Mouse (Mus musculus): ENCODE data around the gene Phf8.
"Not testable (repeated sequence)": the region's sequence is repeated elsewhere in the genome, so short reads cannot be mapped to it uniquely, and the experiment has no call there.

Phf8 gene

DNA sequence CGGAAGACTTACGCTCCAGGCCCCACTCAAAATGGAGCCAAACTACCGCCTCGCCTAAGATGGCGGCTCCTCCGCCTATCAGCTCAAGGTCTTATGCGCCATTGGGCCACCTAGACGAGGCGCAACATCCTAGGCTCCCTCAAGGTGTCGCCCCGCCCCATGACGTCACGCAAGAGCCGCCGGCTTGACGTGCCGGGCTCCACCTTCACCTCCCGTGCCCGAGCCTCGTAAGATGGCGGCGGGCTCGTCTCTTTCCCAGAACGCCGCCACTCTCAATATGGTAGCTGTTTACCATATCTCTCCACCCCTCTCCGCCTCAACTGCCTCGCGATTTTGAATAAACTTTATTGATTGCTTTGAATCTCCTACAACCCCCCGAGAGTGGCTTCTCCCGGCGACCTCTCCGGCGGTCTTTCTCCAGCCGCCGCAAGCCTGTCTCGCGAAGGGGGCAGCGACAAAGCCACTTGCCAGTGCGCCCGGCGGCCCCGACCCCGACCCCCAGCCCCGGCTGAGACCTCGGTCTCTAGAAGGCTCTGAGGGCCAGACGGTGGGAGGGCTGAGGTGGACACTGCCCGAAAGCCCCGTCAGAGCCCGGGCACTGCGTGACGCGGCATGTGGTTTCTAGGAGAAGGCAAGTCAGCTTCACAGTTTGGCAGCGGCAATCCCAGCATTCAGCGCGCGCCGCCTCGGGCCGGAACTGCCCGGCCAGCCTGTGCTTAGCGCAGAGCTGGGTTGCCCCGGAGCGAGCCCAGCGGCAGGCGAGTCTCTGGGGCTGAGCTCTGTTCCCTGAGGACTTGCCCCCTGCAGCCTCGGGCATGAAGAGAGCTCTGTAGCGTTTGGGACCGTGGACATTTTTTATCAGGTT is at the start of gene Phf8:
Gene Phf8 (plus strand): TSS at position 215 of the 865 bp plus-strand sequence.
- peak; percentile 94 for DNase-seq (ENCODE audit: low spot score)

DNA sequence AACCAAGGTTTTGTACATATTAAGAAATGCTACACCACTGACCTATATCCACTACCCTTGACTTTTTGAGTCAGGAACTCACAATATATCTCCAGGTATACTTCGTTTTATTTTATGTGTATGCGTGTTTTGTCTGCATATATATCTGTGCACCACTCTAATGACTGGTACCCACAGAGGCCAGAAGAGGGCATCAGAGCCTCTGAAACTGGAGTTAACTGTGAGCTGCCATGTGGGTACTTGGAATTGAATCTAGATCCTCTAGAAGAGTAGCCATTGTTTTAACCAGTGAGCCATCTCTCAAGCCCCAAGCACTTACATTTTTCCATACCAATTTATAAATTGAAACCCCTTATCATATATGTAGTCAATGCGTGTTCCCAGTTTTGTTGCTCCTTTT is 32.3 kb upstream of the Phf8 start:
- DNase-seq (ENCODE audit: low spot score): no peak

- not testable (repeated sequence) for DNase-seq (ENCODE audit: low spot score)
These were observed 27.2 kb upstream of the Phf8 start for GRCm38 (mm10) chrX:151493269-151493668.

GRCm38 (mm10) chrX:151496596-151496995 is 23.9 kb upstream of the Phf8 start:
- DNase-seq (ENCODE audit: low spot score): no peak

GRCm38 (mm10) chrX:151508536-151508935 is 11.9 kb upstream of the Phf8 start:
- DNase-seq (ENCODE audit: low spot score): no peak

- no peak for DNase-seq (ENCODE audit: low spot score)
These were observed 10.6 kb upstream of the Phf8 start for GRCm38 (mm10) chrX:151509906-151510305.

DNA sequence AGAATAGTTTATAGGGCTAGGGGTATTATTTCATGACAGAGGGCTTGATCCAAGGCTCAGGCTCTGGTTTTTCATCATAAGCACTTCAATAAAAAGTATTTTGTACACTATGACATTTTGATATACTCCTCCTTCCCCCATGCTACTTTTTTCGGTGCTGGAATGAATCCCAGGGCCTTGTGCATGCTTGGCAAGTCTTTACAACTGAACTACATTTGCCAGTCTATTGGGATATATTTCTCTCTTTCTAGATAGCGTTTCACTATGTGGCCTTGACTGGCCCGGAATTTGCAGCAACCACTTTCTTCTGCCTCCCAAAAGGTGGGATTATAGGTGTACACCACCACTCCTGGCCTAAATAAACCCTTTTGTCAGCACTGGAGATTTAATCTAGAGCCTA is 7.4 kb upstream of the Phf8 start:
- no peak for DNase-seq (ENCODE audit: low spot score)

DNA sequence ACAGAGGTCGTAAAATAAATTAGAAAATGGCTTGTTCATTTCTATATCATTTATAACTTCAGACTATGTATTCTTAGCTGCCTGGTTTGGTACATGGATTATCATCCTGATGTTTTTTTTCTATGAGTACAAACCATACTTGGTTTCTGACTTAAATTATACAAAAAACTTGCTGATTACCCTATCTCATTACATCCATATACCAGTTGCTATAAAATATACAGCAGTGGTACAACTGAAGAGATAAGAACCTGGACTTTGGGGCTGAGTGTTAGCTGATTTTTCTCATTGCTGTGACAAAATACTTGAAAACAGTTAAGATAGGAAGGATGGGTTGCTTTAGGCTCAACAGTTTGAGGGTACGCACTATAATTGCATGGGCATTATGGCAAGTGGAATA is 6.8 kb upstream of the Phf8 start:
- DNase-seq (ENCODE audit: low spot score): no peak

- no peak for DNase-seq (ENCODE audit: low spot score)
These were observed 2.3 kb upstream of the Phf8 start for GRCm38 (mm10) chrX:151518181-151518580.

GRCm38 (mm10) chrX:151520127-151520457 is 380 bp upstream of the Phf8 start:
- DNase-seq (ENCODE audit: low spot score): no peak

- peak; percentile 22 for DNase-seq (ENCODE audit: low spot score)
These were observed 1.5 kb downstream of the Phf8 start for GRCm38 (mm10) chrX:151521786-151522522.

DNA sequence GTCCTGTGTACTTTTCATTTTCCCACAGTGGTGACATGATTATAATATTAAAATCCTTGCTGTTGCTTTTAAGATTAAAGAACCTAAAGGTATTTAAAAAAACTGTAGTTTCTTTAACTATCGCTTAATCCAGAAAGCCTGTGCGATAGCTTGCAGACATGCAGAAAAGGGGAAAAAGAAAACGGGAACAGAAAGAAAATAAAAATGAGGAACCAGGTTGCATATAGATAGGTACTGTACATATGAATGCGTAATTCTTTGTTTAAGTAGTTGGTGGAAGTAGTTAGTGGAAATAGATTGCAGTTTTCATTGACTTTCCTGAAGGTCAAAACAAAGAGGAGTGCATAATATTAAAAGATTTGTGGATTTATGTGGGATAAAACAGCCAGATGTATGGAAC is 32.9 kb downstream of the Phf8 start:
- no peak for DNase-seq (ENCODE audit: low spot score)

- no peak for DNase-seq (ENCODE audit: low spot score)
These were observed 54.7 kb downstream of the Phf8 start for GRCm38 (mm10) chrX:151575166-151575565.

DNA sequence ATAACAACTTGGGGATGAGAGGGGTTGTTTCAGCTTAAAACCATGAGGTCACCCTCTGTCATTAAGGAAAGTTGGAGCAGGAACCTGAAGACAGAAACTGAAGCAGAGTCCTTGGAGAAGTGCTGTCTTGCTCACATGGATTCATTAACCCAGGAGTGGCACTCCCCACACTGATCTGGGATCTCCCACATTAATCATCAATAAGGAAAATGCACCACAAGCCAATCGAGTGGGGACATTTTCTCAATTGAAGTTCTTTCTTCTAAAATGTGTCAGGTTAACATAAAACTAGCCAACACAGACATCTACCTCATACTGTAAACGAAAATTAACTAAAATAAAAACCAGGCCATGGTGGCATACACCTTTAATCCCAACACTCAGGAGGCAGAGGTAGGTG is 122.9 kb downstream of the Phf8 start:
- no peak for DNase-seq (ENCODE audit: low spot score)

- no peak for DNase-seq (ENCODE audit: low spot score)
These were observed 133.3 kb downstream of the Phf8 start for GRCm38 (mm10) chrX:151653744-151654143.

- no peak for DNase-seq (ENCODE audit: low spot score)
These were observed 154.2 kb downstream of the Phf8 start for GRCm38 (mm10) chrX:151674492-151675171.
